Mouse (Mus musculus) C2C12 (cell line): Measurements from ENCODE around the gene Hsd17b13. TPM values are rescaled to one million over a fixed set of nuclear protein-coding genes. Genes with fewer than 3 reads are reported as not detected.

ENCODE experiments used
- H3K27me3 ChIP-seq: one replicate; pipeline ENCODE4 v1.6.1; 2011; ENCODE audit not compliant: control insufficient read depth, insufficient read depth, insufficient read length
- H3K36me3 ChIP-seq: one replicate; pipeline ENCODE4 v1.6.1; 2011; ENCODE audit not compliant: control insufficient read depth, insufficient read depth
- H3K4me3 ChIP-seq: one replicate; pipeline ENCODE4 v1.5.1; 2011; ENCODE audit warnings: mild to moderate bottlenecking, control low read depth; ENCODE audit not compliant: poor library complexity, insufficient read depth, severe bottlenecking
- H3K79me2 ChIP-seq: one replicate; pipeline ENCODE4 v1.6.1; 2011; ENCODE audit not compliant: control insufficient read depth, insufficient read depth
- H3K79me3 ChIP-seq: one replicate; pipeline ENCODE4 v1.6.1; 2011; ENCODE audit warnings: low read depth, control low read depth
- H3ac ChIP-seq: one replicate; pipeline ENCODE3; 2011; ENCODE audit warnings: low read depth; ENCODE audit not compliant: control insufficient read depth, insufficient read length
- CEBPB ChIP-seq: IDR thresholded peaks from one replicate; pipeline ENCODE4 v1.6.1; 2011; ENCODE audit warnings: low read depth, mild to moderate bottlenecking, control low read depth, moderate library complexity
- CTCF ChIP-seq: IDR thresholded peaks from one replicate; pipeline ENCODE4 v1.5.1; 2011; ENCODE audit not compliant: control insufficient read depth, insufficient read depth, insufficient read length
- FOSL1 ChIP-seq: IDR thresholded peaks from one replicate; pipeline ENCODE4 v1.8.0; 2011; ENCODE audit warnings: mild to moderate bottlenecking, low read length; ENCODE audit not compliant: poor library complexity, insufficient read depth, severe bottlenecking
- MAX ChIP-seq: IDR thresholded peaks from one replicate; pipeline ENCODE4 v1.6.1; 2011; ENCODE audit warnings: mild to moderate bottlenecking, control low read depth
- MYOD1 ChIP-seq: IDR thresholded peaks from one replicate; pipeline ENCODE4 v1.6.1; 2011; ENCODE audit warnings: low read depth; ENCODE audit not compliant: control insufficient read depth, insufficient read length
- MYOG ChIP-seq: IDR thresholded peaks from one replicate; pipeline ENCODE4 v1.6.1; 2011; ENCODE audit not compliant: control insufficient read depth, insufficient read length; ENCODE audit errors: extremely low read depth
- USF1 ChIP-seq: IDR thresholded peaks from one replicate; pipeline ENCODE4 v1.6.1; 2011; ENCODE audit warnings: low read depth, mild to moderate bottlenecking, control low read depth, moderate library complexity
- polyA plus RNA-seq: library from polyadenylated mRNA; unstranded; fragments of >200 nt; fragmentation: generic; extraction: Trizol; gene quantifications from one replicate; pipeline ENCODE4 v1.2.1, GENCODE M21; 2012; ENCODE audit warnings: missing spikeins

Hsd17b13 gene
- polyA plus RNA-seq, 1 experiment = not detected

DNA sequence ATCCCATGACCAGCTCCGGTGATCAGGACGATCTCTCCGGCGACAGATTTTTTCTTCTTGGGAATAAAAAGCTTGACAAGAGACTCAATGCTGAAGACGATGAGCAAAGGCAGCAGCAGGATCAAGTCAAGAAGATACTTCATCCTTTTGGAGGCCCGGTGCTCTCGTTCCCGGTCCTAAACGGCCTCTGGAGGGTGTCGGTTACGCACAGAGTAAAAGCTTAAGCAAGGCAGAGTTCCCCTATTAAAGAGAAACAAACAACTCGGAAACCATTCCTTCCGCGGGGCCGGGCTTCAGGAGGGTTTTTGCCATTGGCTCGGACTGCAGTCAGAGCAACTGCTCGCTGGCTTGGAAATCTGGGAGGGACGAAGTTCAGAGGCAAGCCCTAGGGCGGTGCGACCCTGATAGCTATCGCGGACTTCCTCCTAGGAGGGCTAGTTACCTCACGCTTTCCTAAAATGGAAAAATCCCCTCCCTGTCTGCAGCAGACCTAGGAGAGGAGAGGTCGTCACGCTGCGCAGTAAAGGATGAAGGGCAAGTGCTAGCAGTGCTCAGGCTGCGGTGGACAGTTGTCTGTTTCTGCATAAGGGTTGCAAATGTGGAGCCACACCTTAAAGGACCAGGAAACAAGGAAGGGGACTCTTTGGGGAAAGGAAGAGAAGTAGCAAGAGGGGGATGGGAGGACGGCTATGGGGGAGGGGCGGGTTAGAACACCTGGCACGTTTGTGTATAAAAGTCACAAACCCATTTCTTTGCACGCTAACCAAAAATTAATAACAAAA is 44.6 kb upstream of the Hsd17b13 start, which contains the start of gene Hsd17b11:
Hsd17b11 (minus strand) TSS at position 323 of the 782 bp plus-strand sequence.
- TF ChIP-seq CEBPB = no peak
- no peak for TF ChIP-seq MAX
- no peak for TF ChIP-seq USF1
- no peak for TF ChIP-seq MYOD1
- TF ChIP-seq CTCF = no peak
- no peak for TF ChIP-seq MYOG
- no peak for TF ChIP-seq FOSL1
- Histone ChIP-seq H3K36me3 (no peaks in the 10 kb centered on the region), H3ac (peak within 1 kb of the TSS; percentile 50), H3K4me3 (peak within 1 kb of the TSS; percentile 39), H3K79me3 (no peaks in the 10 kb centered on the region), H3K27me3 (no peaks in the 10 kb centered on the region), H3K79me2 (no peaks in the 10 kb centered on the region)

DNA sequence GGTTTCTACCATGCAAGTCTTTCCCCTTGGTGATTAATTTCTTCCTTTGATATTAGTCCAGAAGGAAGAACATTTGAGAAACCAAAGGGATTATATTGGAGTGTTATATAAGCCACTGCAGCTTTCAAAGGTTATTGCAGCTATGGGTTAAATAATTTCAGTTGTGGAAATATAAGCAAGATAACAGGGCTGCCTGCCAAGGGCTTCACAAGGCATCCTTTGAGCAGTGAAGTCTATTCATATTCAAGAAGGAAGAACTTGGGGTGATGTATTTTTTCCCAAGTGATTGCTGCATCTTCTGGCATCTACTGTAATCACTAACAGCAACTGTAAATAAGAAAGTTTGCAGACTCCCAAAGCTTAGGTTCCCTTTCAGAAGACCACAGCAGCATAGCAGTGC is 34.2 kb upstream of the Hsd17b13 start:
- H3K79me2 ChIP-seq = no peaks in the 10 kb centered on the region
- H3K4me3 ChIP-seq = no peak overlapping the region
- H3K36me3 ChIP-seq = no peaks in the 10 kb centered on the region
- H3K27me3 ChIP-seq = no peaks in the 10 kb centered on the region
- H3K79me3 ChIP-seq = no peaks in the 10 kb centered on the region
- TF ChIP-seq MYOD1 = no peak
- no peak for TF ChIP-seq FOSL1
- no peak for TF ChIP-seq MAX
- no peak for TF ChIP-seq USF1
- TF ChIP-seq MYOG = no peak
- TF ChIP-seq CEBPB = no peak
- TF ChIP-seq CTCF = no peak
- no peak overlapping the region for H3ac ChIP-seq

DNA sequence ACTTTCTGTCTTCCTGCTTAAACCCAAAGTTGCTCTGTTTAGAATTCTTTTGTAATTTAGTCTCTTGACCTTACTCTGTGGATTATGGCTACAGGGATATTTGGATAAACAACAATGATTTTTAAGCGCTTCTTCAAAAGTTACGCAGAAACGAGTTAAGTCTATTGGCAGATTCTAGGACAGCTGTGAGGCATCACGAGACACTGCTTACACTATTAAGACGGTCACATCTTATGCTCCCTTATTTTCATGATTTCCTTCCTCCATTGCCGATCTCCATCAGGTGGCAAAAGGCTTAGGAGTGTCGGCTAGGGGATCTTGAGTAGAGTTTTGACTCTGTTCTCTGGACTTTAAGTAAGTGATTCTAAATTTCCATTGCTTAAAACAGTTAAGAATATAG is 33.1 kb upstream of the Hsd17b13 start:
- Histone ChIP-seq H3ac (no peak overlapping the region), H3K4me3 (no peak overlapping the region), H3K79me3 (no peaks in the 10 kb centered on the region), H3K36me3 (no peaks in the 10 kb centered on the region), H3K79me2 (no peaks in the 10 kb centered on the region), H3K27me3 (no peaks in the 10 kb centered on the region)
- no peak for TF ChIP-seq MYOG
- no peak for TF ChIP-seq FOSL1
- no peak for TF ChIP-seq CTCF
- no peak for TF ChIP-seq CEBPB
- no peak for TF ChIP-seq USF1
- no peak for TF ChIP-seq MYOD1
- TF ChIP-seq MAX = no peak

DNA sequence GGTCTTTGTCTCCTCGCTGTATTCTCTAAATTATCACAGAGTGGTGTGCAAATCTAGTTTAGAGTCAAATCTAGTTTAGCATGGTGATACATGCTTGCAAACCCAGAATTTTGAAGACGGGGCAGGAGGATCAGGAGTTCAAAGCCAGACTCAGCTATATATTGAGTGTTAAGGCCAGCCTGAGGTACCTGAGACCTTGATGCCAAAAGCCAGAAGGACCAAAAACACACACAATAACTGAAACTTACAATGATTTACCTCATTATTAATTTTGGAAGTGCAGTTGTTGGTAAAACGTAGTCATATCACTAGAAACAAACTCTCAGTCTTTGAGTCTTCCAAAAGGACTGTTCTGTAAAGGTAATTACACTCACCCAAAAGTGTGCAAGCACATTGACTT is 32.2 kb upstream of the Hsd17b13 start:
- no peaks in the 10 kb centered on the region for H3K79me2 ChIP-seq
- no peak for TF ChIP-seq USF1
- no peak for TF ChIP-seq MYOG
- TF ChIP-seq MYOD1 = no peak
- TF ChIP-seq MAX = no peak
- TF ChIP-seq CTCF = no peak
- TF ChIP-seq CEBPB = no peak
- TF ChIP-seq FOSL1 = no peak
- H3K36me3 ChIP-seq = no peaks in the 10 kb centered on the region

DNA sequence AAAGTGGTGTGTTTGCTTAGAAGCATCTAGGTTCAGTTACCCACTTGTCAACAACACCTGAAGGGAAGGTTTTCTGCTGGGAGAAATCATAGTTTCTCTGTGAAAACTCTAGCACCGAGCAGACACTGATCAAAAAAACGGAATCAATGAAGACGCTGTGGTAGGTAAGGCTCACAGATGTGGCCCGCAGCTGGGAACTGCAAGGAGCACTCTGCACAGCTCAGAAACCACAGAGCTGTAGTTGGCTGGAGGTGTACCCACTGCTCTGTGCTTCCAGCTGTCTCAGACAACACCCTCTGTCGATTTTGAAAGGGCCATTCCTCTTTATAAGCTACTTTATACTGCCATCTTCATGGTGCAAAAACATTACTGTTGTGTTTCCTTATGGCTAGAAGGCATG is 30.6 kb upstream of the Hsd17b13 start:
- Histone ChIP-seq H3K36me3 (no peaks in the 10 kb centered on the region), H3ac (no peak overlapping the region), H3K27me3 (no peaks in the 10 kb centered on the region), H3K79me2 (no peaks in the 10 kb centered on the region), H3K79me3 (no peaks in the 10 kb centered on the region), H3K4me3 (no peak overlapping the region)
- no peak for TF ChIP-seq CTCF

More for the DNA sequence above, 32.2 kb upstream of the Hsd17b13 start:
- no peak overlapping the region for H3K4me3 ChIP-seq
- no peak overlapping the region for H3ac ChIP-seq
- no peaks in the 10 kb centered on the region for H3K27me3 ChIP-seq
- no peaks in the 10 kb centered on the region for H3K79me3 ChIP-seq

DNA sequence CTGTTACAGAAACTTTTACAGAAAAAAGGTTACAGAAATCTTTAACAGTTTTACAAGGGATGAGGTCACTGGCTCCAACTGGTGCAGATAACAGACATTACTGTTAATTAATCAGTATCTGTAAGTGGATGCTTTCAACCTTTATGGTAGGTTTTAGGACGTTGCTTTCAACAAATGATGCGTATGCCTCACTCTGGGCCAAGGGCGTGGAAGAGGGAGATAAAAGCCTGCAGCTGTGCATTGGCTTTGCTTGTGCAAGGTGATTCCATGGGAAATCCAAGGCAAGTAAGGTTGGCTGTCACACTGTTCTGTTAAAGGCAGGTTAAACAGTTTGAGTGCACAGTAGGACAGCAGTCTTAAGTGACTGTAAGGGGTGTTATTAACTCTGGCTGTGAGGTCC is 29.6 kb upstream of the Hsd17b13 start:
- no peak overlapping the region for H3K4me3 ChIP-seq
- no peaks in the 10 kb centered on the region for H3K79me3 ChIP-seq
- no peaks in the 10 kb centered on the region for H3K79me2 ChIP-seq
- H3K27me3 ChIP-seq = no peaks in the 10 kb centered on the region
- no peak for TF ChIP-seq CTCF
- TF ChIP-seq FOSL1 = no peak
- no peak for TF ChIP-seq USF1
- TF ChIP-seq MAX = no peak
- no peak overlapping the region for H3ac ChIP-seq
- H3K36me3 ChIP-seq = no peaks in the 10 kb centered on the region
